Mouse (Mus musculus) midbrain, embryonic 15.5 days (tissue): ENCODE data around the gene Yipf3. TPM values are rescaled to one million over a fixed set of nuclear protein-coding genes. Genes with fewer than 3 reads are reported as not detected.
A peak's percentile ranks its signal among the peaks of the same experiment; 100 is the strongest.

ENCODE experiments used
- ATAC-seq: fragments of 200-750 bp; cut with Nextera tagmentation; replicated peaks from 2 replicates; pipeline ENCODE4 v1.8.0; 2017; ENCODE audit warnings: moderate TSS enrichment
- H3K27ac ChIP-seq: fragments of 300-500 bp; sonication (generic); 2 replicates; pipeline ENCODE4 v1.5.1; 2015; ENCODE audit warnings: mild to moderate bottlenecking, inconsistent platforms
- H3K27me3 ChIP-seq: fragments of 300-500 bp; sonication (generic); replicated peaks from 2 replicates; pipeline ENCODE4 v1.6.1; 2015; ENCODE audit warnings: inconsistent platforms
- H3K36me3 ChIP-seq: fragments of 300-500 bp; sonication (generic); replicated peaks from 2 replicates; pipeline ENCODE4 v1.6.1; 2015; ENCODE audit warnings: inconsistent platforms
- H3K4me1 ChIP-seq: fragments of 300-500 bp; sonication (generic); 2 replicates; pipeline ENCODE4 v1.6.1; 2015; ENCODE audit warnings: inconsistent platforms
- H3K4me2 ChIP-seq: fragments of 300-500 bp; sonication (generic); 2 replicates; pipeline ENCODE4 v1.6.1; 2015; ENCODE audit warnings: inconsistent platforms, mild to moderate bottlenecking, moderate library complexity
- H3K4me3 ChIP-seq: fragments of 300-500 bp; sonication (generic); 2 replicates; pipeline ENCODE4 v1.5.1; 2015; ENCODE audit warnings: mild to moderate bottlenecking, inconsistent platforms
- H3K9ac ChIP-seq: fragments of 300-500 bp; sonication (generic); 2 replicates; pipeline ENCODE4 v1.6.1; 2015; ENCODE audit warnings: mild to moderate bottlenecking, inconsistent platforms
- H3K9me3 ChIP-seq: fragments of 300-500 bp; sonication (generic); 2 replicates; pipeline ENCODE4 v1.6.1; 2016; ENCODE audit warnings: inconsistent platforms
- WGBS: fragments of 180-500 bp; shearing (Covaris S2); methylation state at CpG from one replicate; pipeline ENCODE4 v1.1.7; 2015; ENCODE audit warnings: mixed read lengths; 5-methylcytosine and 5-hydroxymethylcytosine counted together
- polyA plus RNA-seq: library from polyadenylated mRNA; unstranded; fragments of >200 nt; fragmentation: Nextera tagmentation; extraction: Ambion mirVana; gene quantifications from 2 replicates; pipeline ENCODE4 v1.2.1, GENCODE M21; 2015

The Yipf3 gene
- polyA plus RNA-seq, 1 experiment from 2014 or later: 95.2 TPM

DNA sequence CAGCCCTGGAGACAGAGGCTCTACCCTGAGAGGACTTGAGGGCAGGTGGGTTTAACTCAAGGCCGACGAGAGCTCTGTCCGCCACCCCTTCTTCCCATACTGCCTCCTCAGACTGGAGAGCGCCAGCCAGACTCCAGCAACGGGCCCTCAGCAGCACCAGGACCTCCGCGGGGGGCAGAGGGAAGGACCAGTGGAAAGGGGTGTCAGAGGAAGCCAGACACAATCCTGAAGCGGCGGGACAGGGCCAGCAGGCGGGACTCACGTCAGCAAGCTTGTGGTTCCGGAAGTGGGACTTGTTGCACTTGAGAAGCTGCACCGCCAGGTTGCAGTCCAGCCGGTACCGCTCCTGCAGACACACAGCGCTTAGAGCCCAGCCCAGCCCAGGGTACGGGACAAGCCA is 11.8 kb downstream of the Yipf3 start:
- peaks cover 14% of the 10 kb centered on the region for H3K4me1 ChIP-seq
- H3K36me3 ChIP-seq: peaks cover 2% of the 10 kb centered on the region; the same call in 1 of the 2 replicates
- ATAC-seq: no peak
- H3K4me3 ChIP-seq: no peak overlapping the region
- H3K4me2 ChIP-seq: no peak overlapping the region
- H3K9ac ChIP-seq: no peak overlapping the region
- 0 out of 2 replicates have a peak, but pooled peaks cover 3% of the 10 kb centered on the region for H3K27me3 ChIP-seq
- H3K9me3 ChIP-seq: no peaks in the 10 kb centered on the region
- WGBS: 90% methylated on average over 17 of the region's 17 CpGs
- no peak overlapping the region for H3K27ac ChIP-seq

DNA sequence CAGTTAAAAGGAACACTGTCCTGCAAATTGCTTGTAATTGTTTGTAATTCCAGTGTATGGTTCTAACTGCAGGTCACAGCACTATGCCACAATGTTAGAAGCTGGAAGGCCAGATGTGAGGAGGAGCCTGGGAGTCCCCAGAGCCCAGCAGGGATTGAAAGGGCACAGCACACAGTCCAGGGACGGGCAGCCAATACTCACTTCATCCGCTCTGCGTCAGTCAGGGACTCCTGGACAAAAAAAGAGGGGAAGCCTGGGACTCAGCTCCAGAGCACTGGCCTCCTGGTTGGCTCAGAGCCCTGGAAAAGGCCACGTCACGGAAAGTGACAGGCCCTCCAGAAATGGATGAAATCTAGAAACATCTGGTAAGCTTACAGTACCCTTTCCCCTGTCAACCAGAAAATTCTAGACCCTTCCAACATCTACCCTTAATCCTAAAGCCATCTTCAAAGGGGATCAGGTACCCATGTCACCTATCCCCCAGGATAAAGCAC is 14.4 kb downstream of the Yipf3 start:
- H3K36me3 ChIP-seq: peaks cover 2% of the 10 kb centered on the region; the same call in 1 of the 2 replicates
- 0 out of 2 replicates have a peak, but pooled peaks cover 3% of the 10 kb centered on the region for H3K4me1 ChIP-seq
- no peak overlapping the region for H3K27ac ChIP-seq
- WGBS: 87% methylated on average over 5 of the region's 5 CpGs
- H3K4me3 ChIP-seq: no peak overlapping the region
- no peak overlapping the region for H3K4me2 ChIP-seq
- H3K9ac ChIP-seq: no peak overlapping the region
- no peaks in the 10 kb centered on the region for H3K9me3 ChIP-seq
- H3K27me3 ChIP-seq: no peaks in the 10 kb centered on the region
- ATAC-seq: no peak

DNA sequence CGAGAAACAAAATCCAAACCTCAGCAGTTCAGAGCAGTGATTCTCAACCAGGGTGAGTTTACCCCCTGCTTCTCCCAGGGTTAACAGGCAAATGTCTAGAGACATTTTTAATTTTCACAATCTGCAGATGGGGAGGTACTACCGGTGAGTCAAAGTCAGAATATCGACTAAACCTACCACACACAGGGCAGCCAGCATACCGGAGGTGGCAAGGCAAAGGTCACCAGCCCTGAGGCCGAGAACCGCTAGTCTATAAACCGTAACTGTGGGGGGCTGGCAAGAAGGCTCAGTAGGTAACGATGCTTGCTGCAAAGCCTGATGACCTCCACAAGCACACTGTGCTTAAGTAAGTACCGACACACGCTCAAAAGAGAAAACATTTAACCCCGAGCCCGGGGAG is 17.6 kb downstream of the Yipf3 start:
- ATAC-seq: peak; percentile 21
- Histone ChIP-seq H3K4me2 (no peak overlapping the region), H3K4me1 (0 out of 2 replicates have a peak, but pooled peaks cover 3% of the 10 kb centered on the region), H3K9me3 (no peaks in the 10 kb centered on the region), H3K9ac (no peak overlapping the region), H3K27ac (no peak overlapping the region), H3K4me3 (no peak overlapping the region), H3K36me3 (no peaks in the 10 kb centered on the region; the same call in 1 of the 2 replicates), H3K27me3 (no peaks in the 10 kb centered on the region)
- WGBS: 86% methylated on average over 12 of the region's 12 CpGs

- Histone ChIP-seq H3K9ac (no peak overlapping the region), H3K27ac (no peak overlapping the region), H3K4me3 (no peak overlapping the region), H3K4me1 (0 out of 2 replicates have a peak, but pooled peaks cover 3% of the 10 kb centered on the region), H3K4me2 (no peak overlapping the region), H3K27me3 (no peaks in the 10 kb centered on the region), H3K9me3 (no peaks in the 10 kb centered on the region), H3K36me3 (no peaks in the 10 kb centered on the region; the same call in 1 of the 2 replicates)
- 29% methylated on average over 14 of the region's 14 CpGs for WGBS
- ATAC-seq: peak; percentile 56
These were observed 18.2 kb downstream of the Yipf3 start for GRCm38 (mm10) chr17:46265918-46266618.

DNA sequence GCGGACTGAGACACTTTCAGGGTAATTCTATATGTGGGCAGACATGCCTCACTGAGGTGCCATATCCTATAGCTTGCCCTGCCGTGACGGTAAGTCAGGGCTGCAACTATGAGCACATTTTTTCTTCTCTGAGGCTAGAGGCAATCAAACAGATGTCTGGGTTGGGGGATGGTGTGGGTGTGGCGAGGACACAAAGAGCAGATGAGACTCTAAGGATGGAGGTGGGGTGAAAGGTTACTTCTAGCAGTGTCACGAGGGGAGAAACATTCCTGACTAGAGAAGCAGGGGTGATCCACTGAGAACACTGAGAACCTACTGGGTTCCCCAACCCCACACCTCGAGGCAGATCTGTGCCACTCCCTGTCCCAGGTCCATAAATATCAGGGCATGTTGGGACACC is 19.1 kb downstream of the Yipf3 start:
- no peaks in the 10 kb centered on the region; the same call in 1 of the 2 replicates for H3K36me3 ChIP-seq
- 0 out of 2 replicates have a peak, but pooled peaks cover 3% of the 10 kb centered on the region for H3K4me1 ChIP-seq
- H3K27me3 ChIP-seq: no peaks in the 10 kb centered on the region
- H3K4me2 ChIP-seq: no peak overlapping the region
- no peak overlapping the region for H3K27ac ChIP-seq
- no peak overlapping the region for H3K9ac ChIP-seq
- 78% methylated on average over 6 of the region's 6 CpGs for WGBS
- no peak for ATAC-seq
- no peak overlapping the region for H3K4me3 ChIP-seq
- H3K9me3 ChIP-seq: no peaks in the 10 kb centered on the region

DNA sequence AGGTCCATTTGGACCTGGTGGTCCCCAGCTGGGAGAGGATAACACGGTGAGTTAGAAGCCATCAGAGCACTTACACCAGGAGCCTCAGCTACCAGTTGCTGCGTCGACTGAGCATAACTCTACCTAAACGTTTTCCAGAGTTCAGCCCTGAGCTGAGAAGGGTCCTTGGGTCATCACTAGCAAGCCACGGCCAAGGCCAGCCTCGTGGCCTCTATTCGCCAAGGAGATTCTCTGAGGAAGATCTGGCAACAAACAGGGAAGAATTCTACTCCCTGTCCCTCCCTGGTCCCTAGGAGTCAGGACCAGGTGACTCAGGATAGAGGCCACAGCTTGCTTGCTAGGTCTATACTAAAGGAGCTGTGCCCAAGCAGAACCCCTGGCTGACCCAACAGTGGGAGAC is 19.6 kb downstream of the Yipf3 start:
- H3K9me3 ChIP-seq: no peaks in the 10 kb centered on the region
- no peak overlapping the region for H3K27ac ChIP-seq
- H3K36me3 ChIP-seq: no peaks in the 10 kb centered on the region; the same call in 1 of the 2 replicates
- WGBS: 86% methylated on average over 7 of the region's 7 CpGs
- H3K4me3 ChIP-seq: no peak overlapping the region
- 0 out of 2 replicates have a peak, but pooled peaks cover 3% of the 10 kb centered on the region for H3K4me1 ChIP-seq
- ATAC-seq: no peak
- no peaks in the 10 kb centered on the region for H3K27me3 ChIP-seq
- H3K9ac ChIP-seq: no peak overlapping the region
- H3K4me2 ChIP-seq: no peak overlapping the region

GRCm38 (mm10) chr17:46268026-46268720 is 20.3 kb downstream of the Yipf3 start:
- Histone ChIP-seq H3K36me3 (no peaks in the 10 kb centered on the region; the same call in 1 of the 2 replicates), H3K4me2 (no peak overlapping the region), H3K27me3 (no peaks in the 10 kb centered on the region), H3K4me3 (no peak overlapping the region), H3K27ac (no peak overlapping the region), H3K9ac (no peak overlapping the region), H3K9me3 (no peaks in the 10 kb centered on the region), H3K4me1 (0 out of 2 replicates have a peak, but pooled peaks cover 3% of the 10 kb centered on the region)
- no peak for ATAC-seq
- WGBS: 86% methylated on average over 10 of the region's 10 CpGs

- no peak overlapping the region for H3K4me2 ChIP-seq
- no peak overlapping the region for H3K27ac ChIP-seq
- ATAC-seq: no peak
- 90% methylated on average over 19 of the region's 19 CpGs for WGBS
- no peaks in the 10 kb centered on the region for H3K9me3 ChIP-seq
- H3K4me3 ChIP-seq: no peak overlapping the region
- H3K9ac ChIP-seq: no peak overlapping the region
- H3K36me3 ChIP-seq: no peaks in the 10 kb centered on the region
- H3K27me3 ChIP-seq: no peaks in the 10 kb centered on the region
- 0 out of 2 replicates have a peak, but pooled peaks cover 3% of the 10 kb centered on the region for H3K4me1 ChIP-seq
These were observed 22.1 kb downstream of the Yipf3 start for GRCm38 (mm10) chr17:46269771-46270534.

DNA sequence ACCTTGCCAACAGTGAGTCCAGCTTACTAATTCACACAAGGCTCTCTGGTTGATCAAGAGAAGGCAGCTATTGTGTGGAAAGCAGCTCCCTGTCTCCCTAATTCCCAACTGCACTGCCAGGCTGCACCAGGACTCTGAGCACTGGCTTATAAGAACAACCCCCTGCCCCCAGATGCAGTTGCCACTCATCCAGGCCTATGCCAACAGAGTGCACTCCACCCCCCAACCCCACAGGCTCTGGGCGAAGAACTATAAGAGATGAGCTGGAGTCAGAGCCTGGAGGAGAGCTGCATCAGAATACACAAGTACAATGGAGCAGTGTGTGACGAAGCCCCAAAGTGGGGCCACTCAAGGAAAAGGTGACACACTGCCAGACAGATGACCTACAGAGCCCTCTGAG is 24.2 kb downstream of the Yipf3 start:
- Histone ChIP-seq H3K36me3 (no peaks in the 10 kb centered on the region), H3K27me3 (no peaks in the 10 kb centered on the region), H3K9ac (no peak overlapping the region), H3K4me3 (no peak overlapping the region), H3K27ac (no peak overlapping the region), H3K4me1 (no peaks in the 10 kb centered on the region), H3K4me2 (no peak overlapping the region), H3K9me3 (no peaks in the 10 kb centered on the region)
- ATAC-seq: no peak
- WGBS: 91% methylated on average over 2 of the region's 2 CpGs

DNA sequence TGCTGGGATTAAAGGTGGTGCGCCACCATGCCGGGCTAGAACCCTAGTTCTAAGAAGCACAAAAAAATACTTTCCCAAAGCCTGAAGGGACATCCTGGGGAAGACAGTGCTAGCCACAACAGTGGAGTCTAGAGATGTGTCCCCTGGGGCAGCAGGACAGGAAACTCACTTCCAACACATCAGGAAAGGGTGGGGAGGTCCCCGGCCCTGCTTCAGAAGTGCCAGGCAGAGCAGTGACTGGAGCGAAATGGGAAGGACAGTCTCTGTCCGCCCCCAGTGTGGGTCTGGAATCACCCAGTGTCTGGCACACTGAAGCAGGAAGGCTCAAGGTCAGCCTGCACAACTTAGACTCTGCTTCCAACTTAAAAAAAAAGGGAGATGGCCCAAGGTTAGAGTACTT is 24.8 kb downstream of the Yipf3 start:
- no peak for ATAC-seq
- Histone ChIP-seq H3K27ac (no peak overlapping the region), H3K4me1 (no peaks in the 10 kb centered on the region), H3K4me3 (no peak overlapping the region), H3K27me3 (no peaks in the 10 kb centered on the region), H3K36me3 (no peaks in the 10 kb centered on the region), H3K9ac (no peak overlapping the region), H3K4me2 (no peak overlapping the region), H3K9me3 (no peaks in the 10 kb centered on the region)
- 91% methylated on average over 5 of the region's 5 CpGs for WGBS

- Histone ChIP-seq H3K36me3 (no peaks in the 10 kb centered on the region), H3K27ac (no peak overlapping the region), H3K4me3 (no peak overlapping the region), H3K9me3 (no peaks in the 10 kb centered on the region), H3K9ac (no peak overlapping the region), H3K4me1 (no peaks in the 10 kb centered on the region), H3K4me2 (no peak overlapping the region), H3K27me3 (no peaks in the 10 kb centered on the region)
- 60% methylated on average over 1 of the region's 1 CpGs for WGBS
- no peak for ATAC-seq
These were observed 25.9 kb downstream of the Yipf3 start for GRCm38 (mm10) chr17:46273803-46274236.

GRCm38 (mm10) chr17:46274465-46274864 is 26.6 kb downstream of the Yipf3 start:
- Histone ChIP-seq H3K4me2 (no peak overlapping the region), H3K36me3 (no peaks in the 10 kb centered on the region), H3K27me3 (no peaks in the 10 kb centered on the region), H3K4me1 (no peaks in the 10 kb centered on the region), H3K27ac (no peak overlapping the region), H3K9me3 (no peaks in the 10 kb centered on the region), H3K9ac (no peak overlapping the region), H3K4me3 (no peak overlapping the region)
- no peak for ATAC-seq
- WGBS: 80% methylated on average over 6 of the region's 6 CpGs
